Mouse (Mus musculus): Measurements from ENCODE around the gene Smim13. TPM values are rescaled to one million over a fixed set of nuclear protein-coding genes. Genes with fewer than 3 reads are reported as not detected.
"Not testable (repeated sequence)": the region's sequence is repeated elsewhere in the genome, so short reads cannot be mapped to it uniquely, and the experiment has no call there.

Smim13 gene
- polyA plus RNA-seq (2014; fragmentation: Nextera tagmentation; extraction: Ambion mirVana) = 30.0 and 31.7 TPM in 2 replicates

DNA sequence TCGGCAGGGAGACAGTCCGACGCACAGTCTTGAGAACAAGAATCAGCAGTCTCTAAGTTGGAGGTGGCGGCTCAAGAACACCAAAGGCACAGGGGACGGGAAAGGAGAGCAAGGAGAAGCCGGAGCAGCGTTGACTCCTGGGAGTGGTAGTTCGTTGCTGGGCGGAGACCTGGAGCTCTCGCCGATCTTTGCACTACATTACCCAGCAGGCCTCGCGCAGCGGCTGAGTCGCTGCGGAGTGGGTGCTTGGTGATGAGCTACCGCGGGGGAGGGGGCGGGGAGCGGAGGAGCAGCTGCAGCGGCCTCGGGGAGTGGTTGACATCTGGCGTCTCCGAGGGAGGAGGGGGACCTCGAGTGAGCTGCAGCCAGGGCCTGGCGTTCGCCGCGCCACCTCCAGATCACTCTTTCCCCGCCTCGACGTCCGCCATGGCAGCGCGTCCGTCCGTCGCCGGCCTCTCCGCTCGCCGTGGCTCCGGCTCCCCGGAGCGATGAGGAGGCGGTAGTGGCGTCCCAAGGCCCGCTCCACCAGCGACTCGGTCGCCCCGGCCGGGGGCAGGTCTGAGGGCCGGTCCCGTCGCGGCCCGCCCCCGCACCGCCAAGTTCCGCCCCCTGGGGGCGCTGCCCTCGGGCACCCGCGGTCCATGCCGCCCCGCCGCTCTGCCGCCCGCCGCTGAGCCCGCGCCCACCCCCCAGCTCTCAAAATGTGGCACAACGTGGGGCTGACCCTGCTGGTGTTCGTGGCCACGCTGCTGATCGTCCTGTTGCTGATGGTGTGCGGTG, at the start of gene Smim13:
TSS of gene Smim13 (plus strand) at position 307 of the 780 bp plus-strand sequence.
- Histone ChIP-seq H3K9me3 (ENCODE audit: control insufficient read depth, low read length) (no peaks in the 10 kb centered on the region), H3K9ac (replicated peaks; ENCODE audit: low read depth, low read length) (peak within 1 kb of the TSS; percentile 89), H3K4me1 (ENCODE audit: control insufficient read depth, insufficient read depth, low read length) (no peaks in the 10 kb centered on the region), H3K4me3 (ENCODE audit: low read depth, low read length) (peak within 1 kb of the TSS; percentile 77), H3K27me3 (ENCODE audit: control insufficient read depth, insufficient read depth, low read length) (no peaks in the 10 kb centered on the region), H3K4me2 (ENCODE audit: low read depth, low read length) (peak within 1 kb of the TSS; percentile 57), H3K27ac (ENCODE audit: low read depth, low read length) (peak within 1 kb of the TSS; percentile 90), H3K36me3 (ENCODE audit: control insufficient read depth, insufficient read depth, low read length) (no peaks in the 10 kb centered on the region)
- peak; percentile 99 for ATAC-seq (ENCODE audit: low read depth)
- under 1% methylated on average over 58 of the region's 78 CpGs for WGBS

DNA sequence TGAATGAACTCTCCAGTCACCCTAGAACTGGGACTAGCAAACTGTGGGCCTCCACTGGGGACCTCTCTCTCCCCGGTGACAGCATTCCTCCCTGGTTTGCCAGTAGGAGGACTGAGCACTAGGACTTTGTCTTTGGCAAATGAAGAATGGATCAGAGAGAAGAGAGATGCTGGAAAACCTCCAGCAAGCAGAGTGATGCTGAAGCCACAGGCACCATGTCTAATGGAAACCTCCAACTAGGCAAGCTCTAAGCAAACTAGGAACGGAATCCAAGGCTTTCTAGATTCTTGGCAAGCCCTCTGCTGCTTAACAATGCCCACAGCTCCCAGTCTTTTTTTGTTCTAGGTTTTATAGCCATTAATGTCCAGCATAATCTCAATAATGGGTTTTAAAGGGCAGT, 48.8 kb upstream of the Smim13 start:
- H3K9ac ChIP-seq (replicated peaks; ENCODE audit: low read depth, low read length) = no peak overlapping the region
- H3K27me3 ChIP-seq (ENCODE audit: control insufficient read depth, insufficient read depth, low read length) = no peaks in the 10 kb centered on the region
- H3K4me1 ChIP-seq (ENCODE audit: control insufficient read depth, insufficient read depth, low read length) = peaks cover 15% of the 10 kb centered on the region; the same call in 1 of the 2 replicates
- H3K4me3 ChIP-seq (ENCODE audit: low read depth, low read length) = no peak overlapping the region
- no peak overlapping the region for H3K4me2 ChIP-seq (ENCODE audit: low read depth, low read length)
- no peak overlapping the region for H3K27ac ChIP-seq (ENCODE audit: low read depth, low read length)
- no peak for ATAC-seq (ENCODE audit: low read depth)
- no peaks in the 10 kb centered on the region for H3K36me3 ChIP-seq (ENCODE audit: control insufficient read depth, insufficient read depth, low read length)
- H3K9me3 ChIP-seq (ENCODE audit: control insufficient read depth, low read length) = no peaks in the 10 kb centered on the region
- WGBS = 59% methylated on average over 2 of the region's 2 CpGs

DNA sequence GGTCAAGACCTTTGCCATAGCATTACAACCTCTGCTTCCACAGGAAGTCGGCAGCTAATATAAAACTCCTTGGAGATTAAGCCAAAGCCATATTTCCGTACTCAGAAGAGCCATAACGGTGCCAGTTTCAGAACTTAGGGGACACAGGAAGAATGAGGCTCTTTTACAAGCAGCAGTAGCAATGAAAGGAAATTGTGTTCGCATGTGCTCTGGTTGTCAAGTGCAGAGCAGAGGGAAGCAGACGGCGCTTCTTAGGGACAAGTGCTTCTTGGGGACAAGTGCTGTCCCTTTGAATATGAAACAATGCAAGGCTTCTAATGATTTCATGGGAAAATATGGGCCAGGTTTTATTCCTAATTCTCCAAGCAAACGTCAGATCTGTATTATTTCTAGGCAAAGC, 46.4 kb upstream of the Smim13 start:
- H3K4me3 ChIP-seq (ENCODE audit: low read depth, low read length) = no peak overlapping the region
- H3K4me2 ChIP-seq (ENCODE audit: low read depth, low read length) = no peak overlapping the region
- H3K4me1 ChIP-seq (ENCODE audit: control insufficient read depth, insufficient read depth, low read length) = peaks cover 15% of the 10 kb centered on the region; the same call in 1 of the 2 replicates
- no peaks in the 10 kb centered on the region for H3K27me3 ChIP-seq (ENCODE audit: control insufficient read depth, insufficient read depth, low read length)
- no peak for ATAC-seq (ENCODE audit: low read depth)
- no peak overlapping the region for H3K9ac ChIP-seq (replicated peaks; ENCODE audit: low read depth, low read length)
- H3K27ac ChIP-seq (ENCODE audit: low read depth, low read length) = no peak overlapping the region
- H3K36me3 ChIP-seq (ENCODE audit: control insufficient read depth, insufficient read depth, low read length) = no peaks in the 10 kb centered on the region
- H3K9me3 ChIP-seq (ENCODE audit: control insufficient read depth, low read length) = no peaks in the 10 kb centered on the region
- 40% methylated on average over 7 of the region's 7 CpGs for WGBS

DNA sequence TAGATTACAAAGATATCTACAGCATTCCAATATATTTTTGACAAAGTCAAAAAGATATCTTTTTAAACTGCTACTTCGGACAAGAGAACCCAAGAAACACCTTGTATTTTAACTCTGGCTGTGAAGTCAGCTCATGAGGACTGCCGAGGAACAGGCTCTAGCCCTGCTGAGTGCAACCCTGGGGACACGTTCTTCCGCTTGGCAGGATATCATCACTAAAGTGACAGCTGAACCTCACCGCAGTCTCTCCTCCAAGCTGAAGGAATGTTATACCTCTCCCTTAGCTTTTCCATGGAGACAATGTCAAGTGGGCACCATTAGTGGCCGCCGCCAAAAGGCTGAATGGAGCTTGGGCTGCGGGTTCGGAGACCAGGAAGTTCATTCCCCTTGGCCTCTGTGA, 46.0 kb upstream of the Smim13 start:
- 57% methylated on average over 9 of the region's 9 CpGs for WGBS
- Histone ChIP-seq H3K27ac (ENCODE audit: low read depth, low read length) (no peak overlapping the region), H3K9me3 (ENCODE audit: control insufficient read depth, low read length) (no peaks in the 10 kb centered on the region), H3K27me3 (ENCODE audit: control insufficient read depth, insufficient read depth, low read length) (no peaks in the 10 kb centered on the region), H3K9ac (replicated peaks; ENCODE audit: low read depth, low read length) (no peak overlapping the region), H3K4me1 (ENCODE audit: control insufficient read depth, insufficient read depth, low read length) (peaks cover 15% of the 10 kb centered on the region; the same call in 1 of the 2 replicates), H3K36me3 (ENCODE audit: control insufficient read depth, insufficient read depth, low read length) (no peaks in the 10 kb centered on the region), H3K4me3 (ENCODE audit: low read depth, low read length) (no peak overlapping the region), H3K4me2 (ENCODE audit: low read depth, low read length) (no peak overlapping the region; the same call in 1 of the 2 replicates)
- no peak for ATAC-seq (ENCODE audit: low read depth)

DNA sequence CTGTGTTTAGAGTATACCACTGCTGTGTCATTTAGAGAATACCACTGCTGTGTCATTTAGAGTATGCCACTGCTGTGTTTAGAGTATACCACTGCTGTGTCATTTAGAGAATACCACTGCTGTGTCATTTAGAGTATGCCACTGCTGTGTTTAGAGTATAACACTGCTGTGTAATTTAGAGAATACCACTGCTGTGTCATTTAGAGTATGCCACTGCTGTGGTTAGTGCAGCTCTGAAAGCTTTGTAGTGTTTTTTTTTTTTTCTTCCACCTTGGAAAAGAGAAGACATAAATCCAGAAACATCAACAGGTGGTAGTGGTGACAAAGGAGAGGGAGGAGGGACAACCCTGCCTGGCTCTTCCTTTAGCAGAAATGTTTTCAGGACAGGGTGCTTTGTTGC, 44.1 kb upstream of the Smim13 start:
- not testable (repeated sequence) for H3K9me3 ChIP-seq (ENCODE audit: control insufficient read depth, low read length); ATAC-seq (ENCODE audit: low read depth); H3K4me2 ChIP-seq (ENCODE audit: low read depth, low read length); H3K27ac ChIP-seq (ENCODE audit: low read depth, low read length); H3K36me3 ChIP-seq (ENCODE audit: control insufficient read depth, insufficient read depth, low read length); H3K27me3 ChIP-seq (ENCODE audit: control insufficient read depth, insufficient read depth, low read length); H3K4me3 ChIP-seq (ENCODE audit: low read depth, low read length); H3K9ac ChIP-seq (replicated peaks; ENCODE audit: low read depth, low read length)
- H3K4me1 ChIP-seq (ENCODE audit: control insufficient read depth, insufficient read depth, low read length) = peaks cover 15% of the 10 kb centered on the region; the same call in 1 of the 2 replicates

DNA sequence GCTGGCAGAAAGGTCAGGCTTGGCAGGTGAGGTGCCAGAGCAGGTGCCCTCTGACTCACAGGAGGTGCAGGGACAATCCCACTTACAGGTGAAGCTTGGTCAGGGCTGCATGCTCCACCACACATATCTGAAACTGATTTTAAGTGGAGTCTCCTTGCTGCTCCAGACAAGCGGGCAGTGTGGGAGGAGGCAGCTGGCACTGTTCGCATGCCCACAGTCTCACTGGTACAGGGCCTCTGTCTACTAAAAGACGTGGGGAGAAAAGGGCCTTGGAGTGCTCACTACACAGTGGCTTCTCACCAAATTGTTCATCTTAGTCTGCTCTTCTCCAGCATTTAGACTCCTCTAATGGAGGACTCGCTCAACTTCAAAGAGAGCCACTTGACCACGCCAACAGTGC, 43.4 kb upstream of the Smim13 start:
- Histone ChIP-seq H3K4me3 (ENCODE audit: low read depth, low read length) (no peak overlapping the region), H3K36me3 (ENCODE audit: control insufficient read depth, insufficient read depth, low read length) (no peaks in the 10 kb centered on the region), H3K4me1 (ENCODE audit: control insufficient read depth, insufficient read depth, low read length) (peaks cover 15% of the 10 kb centered on the region; the same call in 1 of the 2 replicates), H3K4me2 (ENCODE audit: low read depth, low read length) (no peak overlapping the region), H3K9me3 (ENCODE audit: control insufficient read depth, low read length) (no peaks in the 10 kb centered on the region), H3K9ac (replicated peaks; ENCODE audit: low read depth, low read length) (no peak overlapping the region), H3K27ac (ENCODE audit: low read depth, low read length) (no peak overlapping the region), H3K27me3 (ENCODE audit: control insufficient read depth, insufficient read depth, low read length) (no peaks in the 10 kb centered on the region)
- WGBS = 96% methylated on average over 5 of the region's 5 CpGs
- no peak for ATAC-seq (ENCODE audit: low read depth)

DNA sequence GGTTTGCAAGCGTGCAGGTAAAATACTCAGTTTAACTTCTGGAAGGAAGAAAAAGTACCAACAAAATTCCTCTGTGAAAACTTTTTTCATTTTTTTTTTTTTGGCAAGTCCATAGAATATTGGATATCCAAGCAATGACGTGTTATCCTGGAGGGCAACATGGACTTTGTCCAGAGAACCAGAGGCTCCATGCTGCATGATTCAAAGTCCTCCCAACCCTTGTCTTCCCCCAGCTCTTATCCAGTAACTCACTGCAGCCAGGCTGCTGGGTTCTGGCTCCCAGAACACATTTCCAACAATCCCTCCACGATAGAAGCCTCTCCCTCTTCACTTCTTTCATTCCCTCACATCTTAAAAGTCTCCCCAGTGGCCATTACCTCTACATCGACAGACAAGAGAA, 38.4 kb upstream of the Smim13 start:
- Histone ChIP-seq H3K27ac (ENCODE audit: low read depth, low read length) (no peak overlapping the region), H3K9me3 (ENCODE audit: control insufficient read depth, low read length) (no peaks in the 10 kb centered on the region), H3K36me3 (ENCODE audit: control insufficient read depth, insufficient read depth, low read length) (no peaks in the 10 kb centered on the region), H3K4me3 (ENCODE audit: low read depth, low read length) (no peak overlapping the region), H3K4me1 (ENCODE audit: control insufficient read depth, insufficient read depth, low read length) (no peaks in the 10 kb centered on the region), H3K9ac (replicated peaks; ENCODE audit: low read depth, low read length) (no peak overlapping the region), H3K27me3 (ENCODE audit: control insufficient read depth, insufficient read depth, low read length) (no peaks in the 10 kb centered on the region), H3K4me2 (ENCODE audit: low read depth, low read length) (no peak overlapping the region)
- no peak for ATAC-seq (ENCODE audit: low read depth)
- 73% methylated on average over 4 of the region's 4 CpGs for WGBS

- WGBS = 76% methylated on average over 6 of the region's 6 CpGs
- Histone ChIP-seq H3K27ac (ENCODE audit: low read depth, low read length) (no peak overlapping the region), H3K36me3 (ENCODE audit: control insufficient read depth, insufficient read depth, low read length) (no peaks in the 10 kb centered on the region), H3K9me3 (ENCODE audit: control insufficient read depth, low read length) (no peaks in the 10 kb centered on the region), H3K4me2 (ENCODE audit: low read depth, low read length) (no peak overlapping the region), H3K27me3 (ENCODE audit: control insufficient read depth, insufficient read depth, low read length) (no peaks in the 10 kb centered on the region), H3K4me3 (ENCODE audit: low read depth, low read length) (no peak overlapping the region), H3K9ac (replicated peaks; ENCODE audit: low read depth, low read length) (no peak overlapping the region), H3K4me1 (ENCODE audit: control insufficient read depth, insufficient read depth, low read length) (no peaks in the 10 kb centered on the region)
- ATAC-seq (ENCODE audit: low read depth) = no peak
Measured at GRCm38 (mm10) chr13:41212558-41213322, 36.9 kb upstream of the Smim13 start.

DNA sequence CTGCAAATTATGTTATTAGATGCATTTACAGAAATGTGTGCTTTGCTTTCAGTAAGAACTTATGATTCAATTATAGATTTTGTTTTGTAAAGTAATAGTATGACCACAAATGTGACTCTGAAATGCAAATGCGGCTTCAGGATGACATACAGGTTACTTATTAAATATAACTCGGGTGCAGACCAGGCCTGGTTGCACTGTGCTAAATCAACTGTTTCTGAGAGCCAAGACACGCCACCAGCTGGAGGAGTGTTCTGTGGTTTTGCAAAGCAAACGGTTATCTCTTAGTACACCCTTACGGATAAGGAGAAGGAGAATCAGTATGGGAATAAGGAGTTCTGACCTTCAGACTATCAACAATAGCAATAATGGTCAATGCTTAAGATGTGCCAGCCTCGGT, 34.0 kb upstream of the Smim13 start:
- Histone ChIP-seq H3K9me3 (ENCODE audit: control insufficient read depth, low read length) (no peaks in the 10 kb centered on the region), H3K27ac (ENCODE audit: low read depth, low read length) (no peak overlapping the region), H3K4me1 (ENCODE audit: control insufficient read depth, insufficient read depth, low read length) (peaks cover 4% of the 10 kb centered on the region; the same call in 1 of the 2 replicates), H3K27me3 (ENCODE audit: control insufficient read depth, insufficient read depth, low read length) (no peaks in the 10 kb centered on the region), H3K9ac (replicated peaks; ENCODE audit: low read depth, low read length) (no peak overlapping the region), H3K36me3 (ENCODE audit: control insufficient read depth, insufficient read depth, low read length) (no peaks in the 10 kb centered on the region), H3K4me2 (ENCODE audit: low read depth, low read length) (no peak overlapping the region), H3K4me3 (ENCODE audit: low read depth, low read length) (no peak overlapping the region)
- WGBS = 91% methylated on average over 6 of the region's 6 CpGs
- ATAC-seq (ENCODE audit: low read depth) = no peak
